Mouse (Mus musculus) heart, postnatal 0 days (tissue): Measurements from ENCODE around the gene Carmil1.

ENCODE experiments used
- CTCF ChIP-seq: IDR thresholded peaks from 2 replicates; pipeline ENCODE4 v1.5.1; 2016; ENCODE audit warnings: antibody characterized with exemption, control low read depth, low read depth
- EP300 ChIP-seq: IDR thresholded peaks from 2 replicates; pipeline ENCODE4 v1.6.1; 2016; ENCODE audit warnings: antibody characterized with exemption, low read depth

GRCm38 (mm10) chr13:24244613-24245012 lies 36.0 kb downstream of the Carmil1 start:
- no peak for TF ChIP-seq EP300
- no peak for TF ChIP-seq CTCF
